Comparison of ENCODE assay signal across 8 mouse cellular contexts in genomic region chr6:108659221-108659725, GRCm38 (mm10). TPM values are rescaled to one million over a fixed set of nuclear protein-coding genes. Genes with fewer than 3 reads are reported as not detected.
DNase-seq lines count a peak whose midpoint lies in the region; ATAC-seq and TF ChIP-seq lines count a peak whose summit lies in the region.

No protein-coding gene starts in this region.

- peaks cover 35% of the 10 kb centered on the region for H3K27me3 ChIP-seq in embryonic facial prominence, embryonic 13.5 days
- H3K27me3 ChIP-seq in kidney, embryonic 14.5 days (ENCODE audit: control insufficient read depth, insufficient read depth, low read length) = no peaks in the 10 kb centered on the region
- H3K27me3 ChIP-seq in limb, embryonic 15.5 days = 0 out of 2 replicates have a peak, but pooled peaks cover 3% of the 10 kb centered on the region
- no peaks in the 10 kb centered on the region; the same call in 1 of the 2 replicates for H3K27me3 ChIP-seq in midbrain, embryonic 16.5 days (ENCODE audit: control insufficient read depth, insufficient read depth, low read depth, low read length)
- no peaks in the 10 kb centered on the region for H3K27me3 ChIP-seq in spleen, adult 2 months (ENCODE audit: control insufficient read depth, insufficient read depth, low read length)

- H3K9me3 ChIP-seq in embryonic facial prominence, embryonic 13.5 days = no peaks in the 10 kb centered on the region
- H3K9me3 ChIP-seq in kidney, embryonic 14.5 days (ENCODE audit: control insufficient read depth, low read length) = no peaks in the 10 kb centered on the region
- H3K9me3 ChIP-seq in limb, embryonic 15.5 days = no peaks in the 10 kb centered on the region
- H3K9me3 ChIP-seq in midbrain, embryonic 16.5 days (replicated peaks; ENCODE audit: control insufficient read depth, low read length, poor library complexity, severe bottlenecking) = no peaks in the 10 kb centered on the region

- H3K36me3 ChIP-seq in embryonic facial prominence, embryonic 13.5 days = no peaks in the 10 kb centered on the region
- no peaks in the 10 kb centered on the region for H3K36me3 ChIP-seq in kidney, embryonic 14.5 days (ENCODE audit: control insufficient read depth, insufficient read depth, low read length)
- peaks cover under 1% of the 10 kb centered on the region; the same call in 1 of the 2 replicates for H3K36me3 ChIP-seq in limb, embryonic 15.5 days
- H3K36me3 ChIP-seq in midbrain, embryonic 16.5 days (ENCODE audit: control insufficient read depth, insufficient read depth, low read length) = no peaks in the 10 kb centered on the region
- no peaks in the 10 kb centered on the region for H3K36me3 ChIP-seq in spleen, adult 2 months (ENCODE audit: control insufficient read depth, insufficient read depth, low read length)

- peak; percentile 100 for DNase-seq in 3134 (ENCODE audit: extremely low read depth, insufficient read length, low spot score)
- DNase-seq in adrenal gland, postnatal 14 days = peak; percentile 98
- DNase-seq in heart, adult 9 months (ENCODE audit: low spot score in 2 of 2) = peak; percentile 96 to 97
- peak; percentile 65 to 83 for DNase-seq in spleen, adult 2 months (ENCODE audit: low read depth in 1 of 2, low spot score in 2 of 2)

- ATAC-seq in embryonic facial prominence, embryonic 13.5 days (ENCODE audit: insufficient number of reproducible peaks, insufficient read depth, low FRiP score, low TSS enrichment, low read depth) = peak; percentile 73
- peak; percentile 81 for ATAC-seq in kidney, embryonic 14.5 days (ENCODE audit: low FRiP score, low TSS enrichment)
- ATAC-seq in limb, embryonic 15.5 days (ENCODE audit: insufficient number of reproducible peaks, low FRiP score, low TSS enrichment, low read depth) = peak; percentile 69
- ATAC-seq in midbrain, embryonic 16.5 days = peak; percentile 84

- no peak; the same call in 1 of the 2 replicates for TF ChIP-seq POLR2A in spleen, adult 2 months (IDR thresholded peaks at IDR 0.05; ENCODE audit: low read depth, low read length)

- WGBS in embryonic facial prominence, embryonic 13.5 days = 0% methylated on average over 38 of the region's 42 CpGs
- WGBS in kidney, embryonic 14.5 days = 0% methylated on average over 21 of the region's 42 CpGs
- WGBS in limb, embryonic 15.5 days = under 1% methylated on average over 33 of the region's 42 CpGs
- under 1% methylated on average over 38 of the region's 42 CpGs for WGBS in midbrain, embryonic 16.5 days
- WGBS in spleen, adult 2 months = under 1% methylated on average over 40 of the region's 42 CpGs

- H3K4me1 ChIP-seq in embryonic facial prominence, embryonic 13.5 days = peaks cover 27% of the 10 kb centered on the region
- H3K4me1 ChIP-seq in kidney, embryonic 14.5 days (ENCODE audit: control insufficient read depth, insufficient read depth, low read length) = peaks cover 7% of the 10 kb centered on the region; the same call in 1 of the 2 replicates
- peaks cover 22% of the 10 kb centered on the region for H3K4me1 ChIP-seq in limb, embryonic 15.5 days
- H3K4me1 ChIP-seq in midbrain, embryonic 16.5 days (ENCODE audit: control insufficient read depth, insufficient read depth, low read length) = peaks cover 12% of the 10 kb centered on the region
- H3K4me1 ChIP-seq in spleen, adult 2 months (ENCODE audit: control insufficient read depth, insufficient read depth, insufficient read length) = peaks cover 7% of the 10 kb centered on the region; the same call in 1 of the 2 replicates

- H3K4me2 ChIP-seq in embryonic facial prominence, embryonic 13.5 days = peak overlapping the region; percentile 91
- H3K4me2 ChIP-seq in kidney, embryonic 14.5 days (replicated peaks; ENCODE audit: low read depth, low read length) = peak overlapping the region; percentile 95
- H3K4me2 ChIP-seq in limb, embryonic 15.5 days = peak overlapping the region; percentile 84
- peak overlapping the region; percentile 92 for H3K4me2 ChIP-seq in midbrain, embryonic 16.5 days (ENCODE audit: low read length)

- peak overlapping the region; percentile 88 for H3K27ac ChIP-seq in embryonic facial prominence, embryonic 13.5 days
- H3K27ac ChIP-seq in kidney, embryonic 14.5 days (ENCODE audit: low read depth, low read length) = peak overlapping the region; percentile 94
- H3K27ac ChIP-seq in limb, embryonic 15.5 days = peak overlapping the region; percentile 96
- H3K27ac ChIP-seq in midbrain, embryonic 16.5 days (ENCODE audit: low read length) = peak overlapping the region; percentile 87
- H3K27ac ChIP-seq in spleen, adult 2 months (ENCODE audit: insufficient read depth, low read length) = peak overlapping the region; percentile 92

- TF ChIP-seq CTCF in spleen, adult 2 months (IDR thresholded peaks at IDR 0.05; ENCODE audit: extremely low read depth, insufficient read depth, insufficient read length, insufficient replicate concordance) = no peak

- H3K4me3 ChIP-seq in embryonic facial prominence, embryonic 13.5 days = peak overlapping the region; percentile 56
- H3K4me3 ChIP-seq in kidney, embryonic 14.5 days (ENCODE audit: low read length) = peak overlapping the region; percentile 55
- H3K4me3 ChIP-seq in limb, embryonic 15.5 days = peak overlapping the region; percentile 53
- H3K4me3 ChIP-seq in midbrain, embryonic 16.5 days (ENCODE audit: low read depth, low read length) = peak overlapping the region; percentile 58
- peak overlapping the region; percentile 71 for H3K4me3 ChIP-seq in spleen, adult 2 months (ENCODE audit: extremely low read depth, insufficient read depth, insufficient read length)

- H3K9ac ChIP-seq in embryonic facial prominence, embryonic 13.5 days = peak overlapping the region; percentile 70
- peak overlapping the region; percentile 50 for H3K9ac ChIP-seq in kidney, embryonic 14.5 days (ENCODE audit: low read depth, low read length)
- peak overlapping the region; percentile 42 for H3K9ac ChIP-seq in limb, embryonic 15.5 days
- peak overlapping the region; percentile 69 for H3K9ac ChIP-seq in midbrain, embryonic 16.5 days (ENCODE audit: low read depth, low read length)

RNA-seq across cellular contexts. Expression of gene Bhlhe40, which starts 1.2 kb away (rescaled TPM):
- 67.2 and 108 TPM in 2 replicates for total RNA-seq in adrenal gland, postnatal 14 days (2021)
- 6.2 and 7.7 TPM in 2 replicates for polyA plus RNA-seq in embryonic facial prominence, embryonic 13.5 days (2015; fragmentation: Nextera tagmentation; extraction: Ambion mirVana)
- polyA plus RNA-seq in kidney, embryonic 14.5 days (2014; fragmentation: Nextera tagmentation; extraction: Ambion mirVana) = 6.9 and 8.1 TPM in 2 replicates
- polyA plus RNA-seq in limb, embryonic 15.5 days (2015; fragmentation: Nextera tagmentation; extraction: Ambion mirVana) = 44.5 and 45.4 TPM in 2 replicates
- polyA plus RNA-seq in midbrain, embryonic 16.5 days (2015; fragmentation: Nextera tagmentation; extraction: Ambion mirVana) = 6.6 and 7.8 TPM in 2 replicates
- polyA plus RNA-seq in spleen, adult 2 months (2012; rRNA removed) = 8.1 and 10.2 TPM in 2 replicates

Comparison
In these comparisons a context has a peak if more than half of its experiments do, and no peak if none do; other contexts are left out.
1. Peak in every context shown above with its lines: DNase-seq, ATAC-seq, H3K4me3 ChIP-seq and H3K27ac ChIP-seq.